Mouse (Mus musculus): Measurements from ENCODE around the gene Clybl.

The Clybl gene

GRCm38 (mm10) chr14:122200247-122200885, 18.9 kb downstream of the Clybl start:
- no peak for DNase-seq

- no peak for DNase-seq
These were observed 27.7 kb downstream of the Clybl start for GRCm38 (mm10) chr14:122209177-122209576.

- no peak for DNase-seq
These were observed 32.1 kb downstream of the Clybl start for GRCm38 (mm10) chr14:122213590-122213989.

GRCm38 (mm10) chr14:122214126-122214525, 32.6 kb downstream of the Clybl start:
- no peak for DNase-seq

- no peak for DNase-seq
These were observed 35.7 kb downstream of the Clybl start for GRCm38 (mm10) chr14:122217221-122217620.

GRCm38 (mm10) chr14:122222934-122223374, 41.5 kb downstream of the Clybl start:
- no peak for DNase-seq

- peak; percentile 20 to 66 for DNase-seq
These were observed 42.1 kb downstream of the Clybl start for GRCm38 (mm10) chr14:122223461-122224102.

- no peak for DNase-seq
These were observed 42.6 kb downstream of the Clybl start for GRCm38 (mm10) chr14:122224103-122224494.

- DNase-seq: no peak
These were observed 43.0 kb downstream of the Clybl start for GRCm38 (mm10) chr14:122224501-122224928.

- no peak for DNase-seq
These were observed 44.1 kb downstream of the Clybl start for GRCm38 (mm10) chr14:122225479-122226132.

GRCm38 (mm10) chr14:122226133-122226515, 44.6 kb downstream of the Clybl start:
- DNase-seq: no peak

GRCm38 (mm10) chr14:122226666-122227453, 45.4 kb downstream of the Clybl start:
- no peak for DNase-seq

- DNase-seq: no peak
These were observed 46.0 kb downstream of the Clybl start for GRCm38 (mm10) chr14:122227454-122227951.

- no peak for DNase-seq
These were observed 47.5 kb downstream of the Clybl start for GRCm38 (mm10) chr14:122228816-122229551.

- DNase-seq: no peak
These were observed 48.5 kb downstream of the Clybl start for GRCm38 (mm10) chr14:122229988-122230387.

- no peak for DNase-seq
These were observed 49.1 kb downstream of the Clybl start for GRCm38 (mm10) chr14:122230621-122231025.

- DNase-seq: no peak
These were observed 49.6 kb downstream of the Clybl start for GRCm38 (mm10) chr14:122231073-122231472.

GRCm38 (mm10) chr14:122233212-122233714, 51.8 kb downstream of the Clybl start:
- DNase-seq: no peak

- DNase-seq: no peak
These were observed 62.4 kb downstream of the Clybl start for GRCm38 (mm10) chr14:122243874-122244273.

- no peak for DNase-seq
These were observed 65.7 kb downstream of the Clybl start for GRCm38 (mm10) chr14:122246919-122247859.

GRCm38 (mm10) chr14:122249123-122249522, 67.6 kb downstream of the Clybl start:
- peak in 1 of 2 experiments; percentile 14 for DNase-seq
